Comparison of ENCODE assay signal across 7 mouse cellular contexts in the genomic region with DNA sequence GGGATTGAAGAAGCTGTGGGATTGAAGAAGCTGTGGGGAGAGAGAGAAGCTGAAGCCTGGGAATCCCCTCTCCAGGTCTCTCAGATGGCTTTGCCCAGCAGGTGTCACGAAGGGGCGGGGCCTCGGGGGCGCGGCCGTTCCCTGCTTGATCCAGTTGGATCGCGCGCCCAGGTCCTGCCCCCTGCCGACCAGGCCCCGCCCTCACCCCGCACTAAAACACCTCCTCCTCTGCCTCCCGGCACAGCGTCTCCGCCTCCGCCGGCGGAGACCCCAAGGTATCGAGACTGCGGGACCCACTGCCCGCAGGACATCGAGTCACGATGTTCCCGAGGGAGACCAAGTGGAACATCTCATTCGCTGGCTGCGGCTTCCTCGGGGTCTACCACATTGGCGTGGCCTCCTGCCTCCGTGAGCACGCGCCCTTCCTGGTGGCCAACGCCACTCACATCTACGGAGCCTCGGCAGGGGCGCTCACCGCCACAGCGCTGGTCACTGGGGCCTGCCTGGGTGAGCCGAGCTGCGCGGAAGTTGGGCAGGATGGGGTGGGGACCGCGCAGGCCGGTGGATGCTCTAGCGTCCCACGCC. TPM values are rescaled to one million over a fixed set of nuclear protein-coding genes. Genes with fewer than 3 reads are reported as not detected.
A peak's percentile ranks its signal among the peaks of the same experiment; 100 is the strongest.
DNase-seq lines count a peak whose midpoint lies in the region; ATAC-seq lines count a peak whose summit lies in the region.

A gene (plus strand): TSS at position 232 of the 585 bp plus-strand sequence.

- H3K4me1 ChIP-seq in intestine, embryonic 16.5 days (ENCODE audit: control insufficient read depth, insufficient read depth, low read length): peaks cover 15% of the 10 kb centered on the region
- H3K4me1 ChIP-seq in limb, embryonic 10.5 days: peaks cover 28% of the 10 kb centered on the region
- peaks cover 13% of the 10 kb centered on the region for H3K4me1 ChIP-seq in midbrain, embryonic 12.5 days

- no peaks in the 10 kb centered on the region for H3K27me3 ChIP-seq in intestine, embryonic 16.5 days (replicated peaks; ENCODE audit: control insufficient read depth, insufficient read depth, low read length)
- peaks cover 37% of the 10 kb centered on the region for H3K27me3 ChIP-seq in limb, embryonic 10.5 days (ENCODE audit: low read depth, poor library complexity, severe bottlenecking)
- H3K27me3 ChIP-seq in midbrain, embryonic 12.5 days: peaks cover 31% of the 10 kb centered on the region

- ATAC-seq in intestine, embryonic 16.5 days: peak; percentile 87
- peak; percentile 81 for ATAC-seq in midbrain, embryonic 12.5 days (ENCODE audit: low FRiP score, low read depth)

- H3K4me2 ChIP-seq in intestine, embryonic 16.5 days (ENCODE audit: low read depth, low read length): peak within 1 kb of the TSS; percentile 82
- peak within 1 kb of the TSS; percentile 95 for H3K4me2 ChIP-seq in midbrain, embryonic 12.5 days (replicated peaks)

- H3K36me3 ChIP-seq in intestine, embryonic 16.5 days (ENCODE audit: control insufficient read depth, insufficient read depth, low read length): peaks cover 11% of the 10 kb centered on the region
- H3K36me3 ChIP-seq in limb, embryonic 10.5 days: peaks cover 28% of the 10 kb centered on the region
- peaks cover 37% of the 10 kb centered on the region for H3K36me3 ChIP-seq in midbrain, embryonic 12.5 days

- H3K9me3 ChIP-seq in intestine, embryonic 16.5 days (ENCODE audit: control insufficient read depth, low read length): no peaks in the 10 kb centered on the region
- H3K9me3 ChIP-seq in limb, embryonic 10.5 days (replicated peaks): no peaks in the 10 kb centered on the region
- H3K9me3 ChIP-seq in midbrain, embryonic 12.5 days: no peaks in the 10 kb centered on the region

- WGBS in intestine, embryonic 16.5 days: under 1% methylated on average over 45 of the region's 45 CpGs
- WGBS in limb, embryonic 10.5 days: under 1% methylated on average over 45 of the region's 45 CpGs
- under 1% methylated on average over 45 of the region's 45 CpGs for WGBS in midbrain, embryonic 12.5 days

- H3K27ac ChIP-seq in intestine, embryonic 16.5 days (ENCODE audit: low read length): peak within 1 kb of the TSS; percentile 88
- H3K27ac ChIP-seq in limb, embryonic 10.5 days: peak within 1 kb of the TSS; percentile 69
- H3K27ac ChIP-seq in midbrain, embryonic 12.5 days (replicated peaks): peak within 1 kb of the TSS; percentile 66

- peak; percentile 92 for DNase-seq in adrenal gland, adult 8-10 months
- DNase-seq in embryo, embryonic 11.5 days (ENCODE audit: low read depth, low spot score): peak; percentile 84
- DNase-seq in gastrocnemius, postnatal 4 days (ENCODE audit: low spot score in 2 of 2): peak; percentile 88 to 95
- DNase-seq in limb, embryonic 10.5 days (ENCODE audit: low spot score): peak; percentile 93
- peak; percentile 89 for DNase-seq in skeletal muscle tissue, adult 2 months (ENCODE audit: low read depth, low spot score)

- peak within 1 kb of the TSS; percentile 73 for H3K4me3 ChIP-seq in intestine, embryonic 16.5 days (ENCODE audit: low read length)
- peak within 1 kb of the TSS; percentile 60 for H3K4me3 ChIP-seq in limb, embryonic 10.5 days
- peak within 1 kb of the TSS; percentile 63 for H3K4me3 ChIP-seq in midbrain, embryonic 12.5 days

- peak within 1 kb of the TSS; percentile 80 for H3K9ac ChIP-seq in intestine, embryonic 16.5 days (ENCODE audit: low read depth, low read length)
- peak within 1 kb of the TSS; percentile 76 for H3K9ac ChIP-seq in midbrain, embryonic 12.5 days (replicated peaks)

RNA-seq across cellular contexts. Expression of the gene that starts here (rescaled TPM):
- total RNA-seq in adrenal gland, adult 8-10 months (2022): 100 to 1,000 TPM; 256 to 532 (median 452) TPM
- total RNA-seq in gastrocnemius, postnatal 4 days (2021): 100 to 1,000 TPM in 1 of 2 experiments, 10 to 100 TPM in 1; 98.6 to 133 TPM
- 45.5 and 45.7 TPM in 2 replicates for polyA plus RNA-seq in intestine, embryonic 16.5 days (2015; fragmentation: Nextera tagmentation; extraction: Ambion mirVana)
- 11.6 and 12.4 TPM in 2 replicates for polyA plus RNA-seq in limb, embryonic 10.5 days (2016; fragmentation: Nextera tagmentation; extraction: Ambion mirVana)
- polyA plus RNA-seq in midbrain, embryonic 12.5 days (2016; fragmentation: Nextera tagmentation; extraction: Ambion mirVana): 15.6 and 18.3 TPM in 2 replicates

Comparison
In these comparisons a context has a peak if more than half of its experiments do, and no peak if none do; other contexts are left out.
1. Peak in every context shown above with its lines: DNase-seq, ATAC-seq, H3K4me3 ChIP-seq and H3K27ac ChIP-seq.